Mouse (Mus musculus) fat pad, adult 2 months (tissue): ENCODE data around the gene Nap1l1.

ENCODE experiments used
- DNase-seq: peaks from one replicate; pipeline ENCODE4 v3.0.0-alpha.2; 2011; ENCODE audit warnings: low read depth, low spot score; ENCODE audit errors: extremely low read depth

Nap1l1 gene

DNA sequence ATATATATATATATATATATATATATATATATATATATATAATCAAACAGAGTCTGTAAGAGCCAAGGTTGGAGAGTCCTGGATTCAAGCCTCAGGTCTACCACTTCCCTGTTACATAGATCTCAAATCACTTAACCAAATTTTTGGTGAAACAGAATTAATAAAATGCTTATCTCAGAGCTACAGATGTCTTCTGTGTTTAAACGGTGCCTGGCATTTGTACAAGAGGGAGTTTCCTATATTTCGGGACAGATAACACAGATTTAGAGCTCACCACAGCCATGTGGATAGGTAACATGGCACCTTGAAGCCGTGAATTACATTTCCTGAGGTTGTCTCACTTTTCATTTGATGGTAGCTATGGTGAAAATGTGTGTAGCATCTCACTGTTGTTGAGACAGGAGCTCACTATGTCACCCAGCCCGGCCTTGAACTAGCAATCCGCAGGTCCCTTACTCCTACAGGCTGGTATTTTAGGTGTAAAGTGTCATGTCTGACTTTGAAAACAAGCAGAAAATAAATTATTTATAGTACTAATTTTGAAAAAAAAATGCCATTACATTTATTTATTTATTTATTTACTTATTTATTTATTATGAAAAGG lies 41.4 kb downstream of the Nap1l1 start:
- DNase-seq, result no peak

GRCm38 (mm10) chr10:111515071-111516010 lies 42.3 kb downstream of the Nap1l1 start:
- DNase-seq, result no peak

- no peak for DNase-seq
Observed at GRCm38 (mm10) chr10:111516172-111516588, 43.2 kb downstream of the Nap1l1 start.

GRCm38 (mm10) chr10:111516804-111517436 lies 43.9 kb downstream of the Nap1l1 start:
- DNase-seq, result no peak

GRCm38 (mm10) chr10:111518350-111518749 lies 45.3 kb downstream of the Nap1l1 start:
- DNase-seq, result no peak

DNA sequence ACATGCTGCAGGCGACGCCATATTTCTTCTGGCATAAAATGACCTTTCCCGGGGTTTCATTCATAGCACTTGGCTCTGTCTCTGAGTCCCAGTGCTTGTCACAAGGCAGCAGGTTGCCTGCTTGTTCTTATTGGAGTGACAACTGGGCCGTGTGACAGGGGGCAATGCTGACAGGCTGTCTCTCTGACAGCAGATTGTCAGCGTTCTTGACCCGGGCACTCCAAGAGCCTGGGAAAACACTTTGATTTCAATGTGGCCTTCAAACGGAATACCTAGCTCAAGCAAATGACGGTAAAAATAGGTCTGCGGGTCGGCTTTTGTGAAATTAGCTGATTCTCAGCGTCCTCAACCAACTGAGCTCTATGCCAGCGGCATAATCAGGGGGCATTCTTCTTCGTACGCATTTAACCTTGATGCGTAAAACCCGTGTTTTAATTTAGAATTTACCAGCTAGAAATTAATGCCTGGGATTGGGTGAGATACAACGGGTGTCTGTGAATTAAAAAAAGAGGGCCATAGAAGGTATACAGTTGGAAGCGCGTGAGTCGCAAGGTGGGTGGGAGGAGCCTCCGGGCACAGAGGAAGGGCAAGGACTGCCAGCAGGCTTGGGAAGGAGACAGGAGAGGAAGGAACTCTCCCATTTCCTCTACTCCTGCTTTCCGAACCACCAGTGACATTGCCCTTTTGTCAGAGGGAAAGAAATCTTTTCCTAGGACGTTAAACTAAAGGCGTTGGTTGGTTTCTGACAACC lies 46.8 kb downstream of the Nap1l1 start:
- no peak for DNase-seq

DNA sequence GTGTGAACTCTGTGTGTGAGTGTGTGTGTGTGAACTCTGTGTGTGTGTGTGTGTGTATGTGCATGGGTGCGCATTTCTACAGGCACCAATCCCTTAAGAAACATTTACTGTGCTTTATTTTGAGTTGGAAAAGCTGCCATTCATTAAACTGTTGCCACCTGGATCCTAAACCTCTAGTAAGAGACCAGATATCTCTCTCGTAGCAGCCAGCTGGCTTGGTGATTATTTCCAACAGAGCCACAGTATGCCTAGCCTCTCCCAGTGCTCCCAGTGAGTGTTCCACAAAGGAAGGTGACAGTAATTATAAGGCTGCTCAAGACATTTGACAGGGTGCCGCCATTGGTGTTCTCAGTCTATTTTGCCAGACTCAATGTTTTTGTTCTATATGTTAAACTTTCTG lies 47.6 kb downstream of the Nap1l1 start:
- DNase-seq, result no peak

DNA sequence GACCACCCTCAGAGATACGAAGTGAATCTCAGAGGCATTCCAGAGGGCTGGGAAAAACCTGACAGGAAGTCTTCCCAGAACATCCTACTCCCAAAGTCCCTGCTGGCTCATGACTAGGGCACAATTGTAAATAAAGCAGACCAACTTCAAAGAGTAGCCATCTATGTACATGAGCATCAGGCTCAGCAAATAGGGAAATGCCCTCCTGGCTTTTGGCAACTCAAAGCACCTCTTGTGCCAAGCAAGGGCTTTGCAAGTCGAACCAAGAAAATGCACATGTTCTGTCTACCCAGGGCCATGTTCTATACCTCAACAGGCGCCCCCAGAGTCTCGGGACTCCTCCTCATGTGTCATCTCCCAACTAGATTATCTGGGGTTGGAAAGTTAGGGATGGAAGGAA lies 48.6 kb downstream of the Nap1l1 start:
- DNase-seq, result no peak

- DNase-seq, result no peak
Observed at GRCm38 (mm10) chr10:111522230-111522629, 49.2 kb downstream of the Nap1l1 start.

DNA sequence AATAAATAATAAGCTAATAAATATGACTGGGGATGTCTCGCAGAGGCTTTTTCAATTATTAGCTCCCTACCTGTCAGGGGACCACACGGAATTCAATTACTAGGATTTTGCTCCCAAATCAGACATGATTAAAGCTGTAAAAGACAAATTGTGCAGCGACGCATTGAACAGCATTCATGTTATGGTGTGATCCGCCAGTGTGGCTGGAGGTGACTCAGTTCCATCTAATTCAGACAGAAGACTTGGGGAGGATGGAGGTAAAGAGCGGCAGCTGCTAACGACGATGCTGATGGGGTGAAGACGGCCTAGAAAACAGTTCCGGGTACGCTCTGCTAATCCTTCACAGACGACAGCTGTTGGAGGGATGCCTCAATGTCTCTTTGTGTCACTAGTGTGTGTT lies 50.9 kb downstream of the Nap1l1 start:
- DNase-seq, result no peak

DNA sequence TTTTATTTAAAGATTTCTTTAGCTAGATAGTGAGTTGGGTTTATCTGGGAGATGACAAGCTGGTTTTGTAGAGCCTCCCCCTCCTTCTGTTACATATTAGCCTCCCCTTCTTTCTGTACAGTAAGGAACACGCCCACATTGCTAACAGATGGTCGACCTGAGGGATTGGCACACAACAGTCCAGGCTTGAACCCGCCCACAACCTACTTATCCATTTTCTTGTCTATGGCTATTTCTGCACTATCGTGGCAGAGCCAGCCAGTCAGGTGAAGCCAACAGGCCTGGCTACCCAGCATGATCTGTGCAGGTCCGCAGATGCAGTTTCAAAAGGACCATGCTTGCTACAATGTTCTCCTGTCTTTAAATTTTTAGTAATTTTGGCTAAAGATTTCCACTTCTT lies 54.0 kb downstream of the Nap1l1 start:
- no peak for DNase-seq

DNA sequence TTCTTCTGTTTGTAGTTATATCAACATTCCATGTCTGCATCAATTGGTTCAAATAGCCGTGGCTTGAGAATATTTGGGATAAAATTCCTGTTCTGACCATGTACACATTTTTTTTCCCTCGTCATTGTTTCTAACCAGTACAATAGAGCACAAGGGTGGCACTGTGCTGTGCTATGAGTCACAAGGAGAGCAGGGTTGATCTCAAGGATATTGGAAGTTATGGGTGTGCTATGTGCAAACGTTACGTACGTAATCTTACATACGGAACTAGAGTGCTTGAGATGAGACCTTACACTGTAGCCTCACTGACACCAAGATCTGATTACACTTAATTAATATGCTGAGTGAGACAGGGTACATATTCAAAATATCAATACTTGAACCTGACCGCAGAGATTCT lies 54.6 kb downstream of the Nap1l1 start:
- DNase-seq, result no peak

GRCm38 (mm10) chr10:111528283-111528682 lies 55.3 kb downstream of the Nap1l1 start:
- no peak for DNase-seq

- DNase-seq, result no peak
Observed at GRCm38 (mm10) chr10:111530398-111530797, 57.4 kb downstream of the Nap1l1 start.

DNA sequence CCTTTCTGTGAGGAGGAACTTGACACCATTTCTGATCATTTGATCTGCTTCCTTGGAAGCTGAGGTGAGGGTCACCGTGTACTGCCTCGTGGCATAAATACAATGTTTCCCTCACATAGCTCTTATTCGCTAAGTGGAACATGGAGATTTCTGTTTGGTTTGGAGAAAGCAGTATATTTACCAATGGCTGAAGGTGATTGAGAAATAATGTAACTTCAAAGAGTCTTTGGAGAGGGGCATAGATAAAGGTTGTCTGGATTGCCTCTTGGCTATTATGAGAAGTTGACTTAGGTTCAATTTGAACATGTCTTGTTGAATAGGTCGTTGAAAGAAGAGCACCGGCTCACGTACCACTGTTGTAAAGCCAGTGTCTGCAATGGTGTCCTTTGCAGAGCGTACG lies 61.7 kb downstream of the Nap1l1 start:
- no peak for DNase-seq

DNA sequence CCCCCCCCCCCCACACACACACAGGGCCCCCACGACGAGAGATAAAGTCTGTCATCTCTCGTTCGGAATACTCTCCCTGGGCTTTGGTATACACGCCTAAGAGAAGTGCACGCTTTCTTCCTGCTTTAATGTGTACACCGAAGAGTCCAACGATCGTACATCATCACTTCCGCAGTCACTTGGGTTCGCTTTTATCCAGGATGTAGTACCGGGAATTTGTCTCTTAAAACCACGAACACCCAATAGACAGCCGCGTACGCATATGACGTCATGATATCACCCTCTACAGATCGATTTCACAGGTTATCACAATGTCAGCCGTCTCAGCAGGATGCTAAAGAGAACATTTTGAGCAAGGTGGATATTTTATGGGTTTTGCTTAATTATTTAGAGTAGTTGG lies 64.4 kb downstream of the Nap1l1 start:
- DNase-seq, result no peak

GRCm38 (mm10) chr10:111539724-111540324 lies 66.8 kb downstream of the Nap1l1 start:
- DNase-seq, result no peak

DNA sequence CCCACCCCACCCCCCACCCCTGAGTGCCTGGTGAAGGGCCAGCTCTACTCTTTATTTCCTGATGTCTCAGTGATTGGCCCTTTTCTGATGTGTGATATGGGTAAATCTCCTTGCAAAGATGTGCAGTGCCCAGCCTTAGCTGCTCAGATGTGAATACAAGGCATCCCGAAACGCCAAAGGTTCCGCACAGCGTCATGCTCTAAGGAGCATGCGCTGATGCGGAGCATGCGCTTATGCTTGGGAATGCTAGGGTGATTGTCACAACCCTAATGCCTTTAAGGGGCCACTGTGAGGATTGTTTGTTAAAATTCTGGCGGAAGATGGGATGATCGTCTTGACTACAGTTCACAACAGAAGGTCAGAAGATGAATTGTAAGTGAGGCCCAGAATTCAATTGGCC lies 67.7 kb downstream of the Nap1l1 start:
- no peak for DNase-seq

DNA sequence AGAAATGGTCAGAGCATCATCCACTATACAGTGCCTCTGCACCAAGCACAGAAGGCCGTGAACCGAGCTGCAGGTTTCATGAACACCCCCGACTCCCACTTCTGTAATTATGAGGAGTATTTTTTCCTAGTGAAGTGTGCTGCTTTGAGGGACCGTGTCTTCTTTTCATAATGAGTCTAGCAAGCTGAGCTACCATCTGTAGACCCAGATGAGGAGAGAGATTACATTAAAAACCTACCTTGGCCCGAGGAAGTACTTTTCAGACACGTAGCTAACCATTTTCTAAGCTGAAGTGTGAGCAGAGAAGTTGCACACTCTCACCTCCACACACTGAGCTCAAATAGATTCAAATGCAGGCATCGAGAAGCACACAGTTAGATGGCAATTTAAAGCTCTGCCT lies 70.1 kb downstream of the Nap1l1 start:
- no peak for DNase-seq

DNA sequence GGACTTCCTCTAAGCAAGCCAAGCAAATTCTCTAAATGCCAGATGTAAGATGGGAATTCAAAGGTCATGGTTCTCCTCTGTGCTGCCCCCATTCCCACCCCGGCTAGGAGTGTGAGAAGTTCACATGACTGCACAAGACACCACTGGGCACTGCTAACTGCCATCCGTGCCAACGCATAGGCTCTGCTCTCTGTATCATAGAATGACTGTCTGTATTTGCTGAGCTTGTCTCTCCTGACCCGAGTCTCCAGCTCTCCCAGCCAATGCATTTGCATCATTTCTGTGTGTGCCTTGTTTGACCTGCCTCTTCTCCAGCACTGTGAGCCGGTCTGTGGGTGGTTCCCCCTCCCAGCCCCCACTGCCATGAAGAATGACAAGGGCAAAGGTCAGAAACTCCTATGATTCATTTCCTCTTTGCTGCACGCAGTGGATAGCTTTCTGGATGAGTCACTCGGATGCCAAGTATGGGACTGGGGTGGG lies 70.8 kb downstream of the Nap1l1 start:
- no peak for DNase-seq

DNA sequence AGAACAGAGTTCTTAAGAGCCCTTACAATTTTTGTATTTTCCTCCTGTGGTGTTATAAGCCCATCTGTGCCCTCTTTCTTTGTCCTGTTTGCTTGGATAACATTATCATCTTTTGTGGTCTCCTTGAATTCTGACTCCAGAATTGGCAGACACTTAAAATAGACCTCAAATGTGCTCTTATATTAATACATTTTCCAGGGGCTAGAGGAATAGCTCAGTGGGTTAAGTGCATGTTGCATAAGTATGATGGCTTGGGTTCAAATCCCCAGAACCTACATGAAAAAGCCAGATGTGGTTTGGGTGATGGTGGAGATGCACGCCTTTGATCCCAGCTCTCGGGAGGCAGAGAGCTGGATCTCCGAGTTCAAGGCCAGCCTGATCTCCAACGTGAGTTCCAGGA lies 71.3 kb downstream of the Nap1l1 start:
- DNase-seq, result no peak
